Mouse (Mus musculus): ENCODE data around the gene Tmem52b. TPM values are rescaled to one million over a fixed set of nuclear protein-coding genes. Genes with fewer than 3 reads are reported as not detected.
A peak's percentile ranks its signal among the peaks of the same experiment; 100 is the strongest.

Gene Tmem52b
- total RNA-seq, 4 experiments from 2014 or later = not detected

GRCm38 (mm10) chr6:129530261-129530660 is 17.9 kb downstream of the Tmem52b start:
- DNase-seq (ENCODE audit: low spot score in 2 of 2) = no peak

DNA sequence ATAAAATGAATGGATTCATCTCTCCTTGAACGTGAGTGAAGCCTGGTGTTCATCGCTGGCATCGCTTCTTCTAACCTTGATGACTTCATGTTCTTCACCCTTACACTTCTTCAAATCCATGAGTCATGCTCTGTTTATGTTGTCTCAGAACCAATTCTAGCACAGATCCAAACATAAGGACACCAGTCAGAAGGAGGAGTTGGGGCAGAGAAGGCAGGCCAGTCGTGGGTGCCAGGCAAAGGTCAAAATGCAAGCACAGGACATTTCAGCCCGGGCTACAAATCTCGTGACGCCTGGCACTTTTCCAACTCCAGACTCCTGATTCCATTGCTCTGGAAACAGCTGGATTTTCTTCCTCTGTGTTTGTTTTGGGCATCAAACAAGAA is 20.2 kb downstream of the Tmem52b start:
- DNase-seq (ENCODE audit: low spot score in 2 of 2) = peak; percentile 43 to 55

DNA sequence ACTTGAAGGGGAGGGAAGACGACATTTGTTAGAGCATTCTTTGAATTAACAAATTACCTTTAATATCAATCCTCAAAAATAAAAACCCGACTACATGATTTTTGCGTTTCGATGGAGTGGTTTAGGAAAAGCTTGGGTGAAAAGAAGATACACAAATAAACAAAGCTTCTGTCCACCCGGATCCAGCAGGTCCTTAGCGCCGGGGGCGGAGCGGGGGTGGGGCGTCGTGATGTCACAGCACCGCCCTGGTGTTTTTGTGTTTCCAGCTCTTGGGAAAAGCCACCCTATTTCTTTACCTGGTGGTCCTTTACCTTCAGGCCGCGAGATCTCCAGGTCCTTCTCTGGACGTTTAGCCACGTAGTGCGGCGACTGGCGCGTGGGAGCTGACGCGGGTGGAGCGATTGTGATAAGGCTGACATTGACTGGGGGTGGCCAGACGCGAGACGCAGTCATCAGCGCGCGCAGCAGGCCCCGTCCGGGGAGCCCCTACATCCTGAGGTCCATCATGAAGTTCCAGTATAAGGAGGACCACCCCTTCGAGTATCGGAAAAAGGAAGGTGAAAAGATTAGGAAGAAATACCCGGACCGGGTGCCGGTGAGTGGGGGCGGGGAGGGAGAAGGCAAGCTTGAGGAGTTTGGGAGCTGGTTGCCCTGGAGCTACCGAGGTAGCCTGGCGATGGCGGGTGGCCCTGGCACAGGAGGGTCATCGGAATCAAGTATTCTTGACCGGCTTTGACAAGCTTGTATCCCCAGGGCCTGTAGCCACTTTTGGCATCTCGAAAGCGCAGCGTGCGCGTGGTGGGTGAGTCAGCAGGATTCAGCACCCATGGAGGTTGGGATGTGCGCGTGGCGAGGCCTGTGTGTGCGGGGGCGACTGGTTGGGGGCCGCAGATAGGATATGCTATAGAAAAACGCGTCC is 20.8 kb downstream of the Tmem52b start, which contains the start of gene Gabarapl1:
Gene Gabarapl1 (plus strand): TSS at position 219 of the 919 bp plus-strand sequence.
- DNase-seq (ENCODE audit: low spot score in 2 of 2) = peak; percentile 74 to 76

GRCm38 (mm10) chr6:129534057-129534456 is 21.7 kb downstream of the Tmem52b start:
- DNase-seq (ENCODE audit: low spot score in 2 of 2) = no peak

GRCm38 (mm10) chr6:129534627-129535190 is 22.4 kb downstream of the Tmem52b start:
- no peak for DNase-seq (ENCODE audit: low spot score in 2 of 2)

DNA sequence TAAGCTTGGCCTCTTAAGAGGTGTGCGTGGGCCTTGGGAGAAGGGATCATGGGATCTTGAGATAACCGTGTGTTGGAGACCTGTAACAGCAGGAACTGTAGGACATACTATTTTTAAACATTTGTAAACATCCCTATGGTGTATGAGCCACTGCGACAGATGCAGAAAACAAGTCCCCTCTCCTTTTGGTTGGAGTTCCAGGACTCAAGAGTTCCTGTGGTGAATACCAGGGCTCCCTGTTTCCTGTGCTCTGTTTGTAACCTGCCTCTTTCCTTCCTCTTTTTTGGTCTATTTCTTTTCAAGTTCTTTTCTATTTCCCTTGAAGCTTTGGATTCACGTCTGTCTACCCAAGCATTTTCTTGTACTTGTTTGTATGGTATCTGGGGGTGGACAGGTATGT is 23.4 kb downstream of the Tmem52b start:
- no peak for DNase-seq (ENCODE audit: low spot score in 2 of 2)

DNA sequence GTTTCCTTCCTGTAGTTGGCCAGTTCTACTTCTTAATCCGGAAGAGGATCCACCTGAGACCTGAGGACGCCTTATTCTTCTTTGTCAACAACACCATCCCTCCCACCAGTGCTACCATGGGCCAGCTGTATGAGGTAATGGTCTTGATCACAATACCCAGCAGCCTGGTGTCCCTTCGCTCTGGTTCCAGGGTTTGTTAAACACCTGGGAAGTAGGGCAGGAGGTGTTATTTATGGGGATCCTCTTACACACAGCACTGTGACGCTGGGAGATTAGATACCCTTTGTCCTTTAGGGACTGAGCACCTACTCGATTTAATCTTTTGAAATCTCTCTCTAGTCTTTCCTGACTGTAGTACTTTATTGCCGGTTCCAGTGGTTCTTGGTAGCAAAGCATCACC is 26.2 kb downstream of the Tmem52b start:
- no peak for DNase-seq (ENCODE audit: low spot score in 2 of 2)

DNA sequence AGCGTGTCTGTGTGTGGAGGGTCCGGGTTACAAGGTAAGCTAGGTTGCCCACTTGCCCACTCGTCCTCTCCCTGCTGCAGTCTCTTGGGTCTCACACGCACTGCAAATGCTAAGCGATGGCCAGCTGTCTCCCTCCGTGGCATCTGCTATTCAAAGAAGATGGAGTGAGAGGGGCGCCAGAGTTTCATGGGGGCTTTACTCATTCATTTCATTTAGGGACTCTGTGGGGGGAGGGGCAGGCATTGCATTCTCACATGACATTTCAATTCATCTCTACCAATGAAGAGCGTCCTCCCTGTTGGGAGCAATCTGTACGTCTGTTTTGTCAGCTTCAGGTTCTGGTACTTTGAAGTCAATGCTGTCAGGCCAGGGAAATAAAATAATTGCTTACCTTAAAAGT is 29.6 kb downstream of the Tmem52b start:
- DNase-seq (ENCODE audit: low spot score in 2 of 2) = no peak

GRCm38 (mm10) chr6:129542540-129542939 is 30.2 kb downstream of the Tmem52b start:
- DNase-seq (ENCODE audit: low spot score in 2 of 2) = no peak

- DNase-seq (ENCODE audit: low spot score in 2 of 2) = peak; percentile 20 to 49
Observed at GRCm38 (mm10) chr6:129543709-129544606, 31.6 kb downstream of the Tmem52b start.

- no peak for DNase-seq (ENCODE audit: low spot score in 2 of 2)
Observed at GRCm38 (mm10) chr6:129547277-129547676, 34.9 kb downstream of the Tmem52b start.

- DNase-seq (ENCODE audit: low spot score in 2 of 2) = no peak
Observed at GRCm38 (mm10) chr6:129548009-129548408, 35.7 kb downstream of the Tmem52b start.

GRCm38 (mm10) chr6:129557298-129558023 is 45.1 kb downstream of the Tmem52b start:
- no peak for DNase-seq (ENCODE audit: low spot score in 2 of 2)

DNA sequence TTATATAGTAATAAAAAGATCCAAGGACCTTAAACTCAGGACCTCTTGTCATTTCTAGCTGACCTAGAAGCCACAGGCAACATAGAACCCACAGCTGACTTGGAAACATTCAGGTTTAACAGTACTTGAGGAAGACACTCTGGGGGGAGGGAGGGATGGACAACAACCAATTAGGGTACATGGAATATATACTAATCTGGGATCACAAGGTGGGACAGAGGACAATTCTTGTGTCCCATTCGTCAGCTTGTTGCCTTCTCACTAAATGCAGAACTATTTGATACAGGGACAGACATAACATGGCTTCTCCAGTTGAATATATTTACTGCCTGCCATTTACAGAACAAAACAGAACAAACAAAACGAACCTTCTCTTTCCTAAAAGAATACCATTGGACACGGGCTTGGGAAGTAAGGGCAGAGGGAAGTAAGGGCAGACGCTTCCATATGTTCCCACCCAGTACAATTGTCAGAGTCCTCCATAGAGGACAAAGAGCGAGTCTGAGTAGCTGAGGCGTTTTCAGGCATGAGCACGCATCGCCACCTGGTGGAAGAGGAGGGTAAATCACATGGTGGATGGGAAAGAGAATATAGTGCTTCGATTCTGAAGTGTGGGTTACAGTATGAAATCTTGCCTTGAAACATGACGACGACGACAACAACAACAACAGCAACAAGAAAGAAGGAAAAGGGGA is 46.7 kb downstream of the Tmem52b start:
- peak in 1 of 2 experiments; percentile 12 for DNase-seq (ENCODE audit: low spot score in 2 of 2)

DNA sequence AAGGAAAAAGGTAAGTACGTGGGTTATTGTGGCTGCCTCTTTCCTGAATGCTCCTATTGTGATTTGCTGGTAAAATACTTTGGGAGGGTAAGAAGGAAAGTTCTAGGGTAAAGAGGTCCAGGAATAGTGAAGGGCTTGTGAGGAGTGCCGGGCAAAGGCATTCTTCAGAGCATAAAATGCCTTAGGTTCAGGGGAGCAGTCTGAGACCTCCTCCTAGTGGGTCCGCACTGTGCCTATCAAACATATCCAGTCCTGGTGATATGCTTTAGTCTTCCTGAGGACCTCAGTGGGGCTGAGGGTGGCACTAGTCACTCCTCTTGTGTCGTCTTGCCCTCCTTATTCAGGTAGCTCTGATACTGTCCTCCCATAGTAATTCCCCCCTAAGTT is 47.3 kb downstream of the Tmem52b start:
- DNase-seq (ENCODE audit: low spot score in 2 of 2) = no peak

- no peak for DNase-seq (ENCODE audit: low spot score in 2 of 2)
Observed at GRCm38 (mm10) chr6:129565257-129565656, 52.9 kb downstream of the Tmem52b start.

Data from gastrocnemius, adult 8-10 months (tissue).